Mouse (Mus musculus) MEL (cell line): ENCODE data around the gene 4930524B15Rik.

Experiments used
- CTCF ChIP-seq, 3 experiments: IDR thresholded peaks in 2 of 3; conservative IDR thresholded peaks in 1 of 3; 2 replicates each; pipeline ENCODE4 v1.5.1; 2011 to 2012; ENCODE audit warnings: low read length in 3 of 3, low read depth in 2 of 3, mild to moderate bottlenecking in 2 of 3, improper control_type of control experiment in 1 of 3, inconsistent platforms in 1 of 3, mixed read lengths in 1 of 3, moderate library complexity in 1 of 3; ENCODE audit not compliant: control insufficient read depth in 1 of 3, insufficient read depth in 1 of 3, poor library complexity in 1 of 3, severe bottlenecking in 1 of 3
- EP300 ChIP-seq, 2 experiments: IDR thresholded peaks; 2 replicates each; pipeline ENCODE4 v1.6.1; 2011; ENCODE audit warnings: improper control_type of control experiment in 2 of 2, low read length in 2 of 2, low read depth in 1 of 2, mild to moderate bottlenecking in 1 of 2
- ETS1 ChIP-seq: IDR thresholded peaks from 2 replicates; pipeline ENCODE4 v1.6.1; 2012; ENCODE audit warnings: low read depth, mild to moderate bottlenecking, inconsistent platforms, low read length, improper control_type of control experiment, moderate library complexity
- GABPA ChIP-seq: IDR thresholded peaks from 2 replicates; pipeline ENCODE4 v1.6.1; 2012; ENCODE audit warnings: low read depth, mild to moderate bottlenecking, inconsistent platforms, low read length, improper control_type of control experiment, moderate library complexity
- GATA1 ChIP-seq: IDR thresholded peaks from 2 replicates; pipeline ENCODE4 v1.6.1; 2011; ENCODE audit warnings: low read depth, low read length, improper control_type of control experiment
- POLR2A ChIP-seq, 2 experiments: IDR thresholded peaks; 2 replicates each; pipeline ENCODE4 v1.6.1; 2011 to 2012; ENCODE audit warnings: low read length in 2 of 2, mild to moderate bottlenecking in 2 of 2, control low read depth in 1 of 2, improper control_type of control experiment in 1 of 2, low read depth in 1 of 2, moderate library complexity in 1 of 2; ENCODE audit not compliant: control insufficient read depth in 1 of 2, insufficient read depth in 1 of 2, poor library complexity in 1 of 2
- RCOR1 ChIP-seq: IDR thresholded peaks from 2 replicates; pipeline ENCODE4 v1.6.1; 2012; ENCODE audit warnings: low read depth, mild to moderate bottlenecking, inconsistent platforms, low read length, improper control_type of control experiment
- USF1 ChIP-seq: IDR thresholded peaks from 2 replicates; pipeline ENCODE4 v1.6.1; 2014; ENCODE audit warnings: low read depth, mild to moderate bottlenecking, inconsistent platforms, low read length, improper control_type of control experiment, moderate library complexity
- USF2 ChIP-seq, 2 experiments: IDR thresholded peaks; 2 replicates each; pipeline ENCODE4 v1.6.1; 2011 to 2012; ENCODE audit warnings: improper control_type of control experiment in 2 of 2, low read length in 2 of 2, borderline replicate concordance in 1 of 2, inconsistent platforms in 1 of 2, low read depth in 1 of 2, mild to moderate bottlenecking in 1 of 2; ENCODE audit not compliant: insufficient read depth in 1 of 2
- ZKSCAN1 ChIP-seq: IDR thresholded peaks from 2 replicates; pipeline ENCODE4 v1.6.1; 2012; ENCODE audit warnings: low read depth, mild to moderate bottlenecking, inconsistent platforms, low read length, improper control_type of control experiment, moderate library complexity

GRCm38 (mm10) chr11:31974132-31974531, 8.7 kb downstream of the 4930524B15Rik start:
- TF ChIP-seq GABPA (no peak), ZKSCAN1 (no peak), EP300 (IDR thresholded peaks at IDR 0.05; ENCODE audit: low read depth in 1 of 2, low read length in 2 of 2) (no peak), CTCF (IDR thresholded peaks at IDR 0.05 in 2 of 3, conservative IDR thresholded peaks at IDR 0.05 in 1 of 3; ENCODE audit: control insufficient read depth in 1 of 3, insufficient read depth in 1 of 3, low read depth in 2 of 3, low read length in 3 of 3, poor library complexity in 1 of 3, severe bottlenecking in 1 of 3) (no peak), POLR2A (IDR thresholded peaks at IDR 0.05; ENCODE audit: control insufficient read depth in 1 of 2, insufficient read depth in 1 of 2, low read depth in 1 of 2, low read length in 2 of 2, poor library complexity in 1 of 2) (no peak), RCOR1 (no peak), USF1 (no peak), USF2 (IDR thresholded peaks at IDR 0.05; ENCODE audit: borderline replicate concordance in 1 of 2, insufficient read depth in 1 of 2, low read depth in 1 of 2, low read length in 2 of 2) (no peak), ETS1 (no peak), GATA1 (no peak)
